In the genomic region with DNA sequence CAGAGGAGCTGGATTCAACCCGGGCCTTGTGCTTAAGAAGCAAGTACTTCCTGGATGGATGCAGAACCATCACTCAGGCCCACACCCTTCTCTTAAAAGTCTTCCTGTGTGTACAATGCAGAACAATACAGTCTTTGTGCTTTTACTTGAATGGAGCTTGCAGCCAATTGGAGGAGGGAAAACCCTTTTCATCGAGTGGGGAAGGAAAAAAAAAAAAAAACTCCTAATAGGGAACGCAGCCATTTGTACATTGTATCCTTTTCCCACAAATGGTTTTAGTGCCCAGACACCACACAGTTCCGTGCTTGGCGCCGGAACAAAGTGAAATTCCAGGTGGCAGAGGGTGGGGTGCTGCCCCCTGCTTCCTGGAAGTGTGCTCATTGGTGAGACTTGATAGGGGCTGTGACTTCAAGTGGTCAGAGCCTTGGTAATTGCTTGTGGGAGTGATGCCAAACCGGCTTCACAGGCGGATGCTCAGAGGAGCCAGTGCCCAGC, we compare ENCODE assay signal across 11 mouse cellular contexts.
DNase-seq lines count a peak whose midpoint lies in the region; ATAC-seq and TF ChIP-seq lines count a peak whose summit lies in the region.
"Had no signal": no experiment of that assay in that cellular context is flagged by ENCODE, and none has a peak within 500 bp of the region (broad histone marks: within the 10 kb centered on the region; RNA-seq: fewer than 3 reads in every experiment).

No protein-coding gene starts in this region.

- peak; percentile 13 to 26 for DNase-seq in cerebellum, postnatal 14 days
- no peak for DNase-seq in cerebellum, adult 8-10 months
- no peak for DNase-seq in limb, embryonic 10.5 days (ENCODE audit: low spot score)
- DNase-seq in layer of hippocampus, postnatal 25 days (ENCODE audit: extremely low spot score in 1 of 2, low spot score in 1 of 2), result no peak
- DNase-seq in B cell, adult 2 months, result no peak
- DNase-seq: layer of hippocampus, adult 9-11 months; liver, embryonic 13.5 days had no signal

- no peak for TF ChIP-seq POLR2A in ES-Bruce4 (IDR thresholded peaks at IDR 0.05; ENCODE audit: insufficient read depth, low read length)

- no peak for TF ChIP-seq EP300 in ES-Bruce4 (IDR thresholded peaks at IDR 0.05; ENCODE audit: insufficient read depth, low read depth, low read length)

- no peak overlapping the region for H3K4me2 ChIP-seq in limb, embryonic 12.5 days
- H3K4me2 ChIP-seq in forebrain, embryonic 13.5 days, result no peak overlapping the region
- H3K4me2 ChIP-seq: liver, embryonic 13.5 days had no signal

- H3K4me1 ChIP-seq in limb, embryonic 12.5 days (replicated peaks), result peaks cover 12% of the 10 kb centered on the region; the same call in 1 of the 2 replicates
- H3K4me1 ChIP-seq in limb, embryonic 10.5 days, result no peaks in the 10 kb centered on the region; the same call in 1 of the 2 replicates
- peaks cover 10% of the 10 kb centered on the region for H3K4me1 ChIP-seq in ES-Bruce4 (ENCODE audit: control insufficient read depth, insufficient read depth, low read length)
- peaks cover 33% of the 10 kb centered on the region for H3K4me1 ChIP-seq in forebrain, embryonic 13.5 days
- H3K4me1 ChIP-seq: liver, embryonic 13.5 days had no signal

- WGBS in limb, embryonic 12.5 days, result 64% methylated on average over 8 of the region's 8 CpGs
- WGBS in limb, embryonic 10.5 days, result 75% methylated on average over 8 of the region's 8 CpGs
- 7% methylated on average over 8 of the region's 8 CpGs for WGBS in forebrain, embryonic 13.5 days

- peak overlapping the region; percentile 13; the same call in 1 of the 2 replicates for H3K27ac ChIP-seq in limb, embryonic 12.5 days
- no peak overlapping the region for H3K27ac ChIP-seq in limb, embryonic 10.5 days
- peak overlapping the region; percentile 34; the same call in 1 of the 2 replicates for H3K27ac ChIP-seq in ES-Bruce4 (ENCODE audit: insufficient read depth, low read length)
- H3K27ac ChIP-seq in forebrain, embryonic 13.5 days, result peak overlapping the region; percentile 37; the same call in 1 of the 2 replicates
- H3K27ac ChIP-seq: liver, embryonic 13.5 days had no signal

- 0 out of 2 replicates have a peak, but pooled peaks cover 3% of the 10 kb centered on the region for H3K9me3 ChIP-seq in limb, embryonic 12.5 days
- H3K9me3 ChIP-seq in limb, embryonic 10.5 days (replicated peaks), result no peaks in the 10 kb centered on the region
- H3K9me3 ChIP-seq in ES-Bruce4 (replicated peaks; ENCODE audit: control insufficient read depth, insufficient read depth, low read length, poor library complexity, severe bottlenecking), result no peaks in the 10 kb centered on the region
- H3K9me3 ChIP-seq in forebrain, embryonic 13.5 days (replicated peaks), result no peaks in the 10 kb centered on the region

- H3K9ac ChIP-seq in limb, embryonic 12.5 days (replicated peaks), result no peak overlapping the region
- no peak overlapping the region for H3K9ac ChIP-seq in ES-Bruce4 (ENCODE audit: low read depth, poor library complexity, severe bottlenecking)
- H3K9ac ChIP-seq in forebrain, embryonic 13.5 days, result no peak overlapping the region
- H3K9ac ChIP-seq: liver, embryonic 13.5 days had no signal

- H3K4me3 ChIP-seq in limb, embryonic 12.5 days (replicated peaks), result no peak overlapping the region
- H3K4me3 ChIP-seq in limb, embryonic 10.5 days, result no peak overlapping the region
- no peak overlapping the region for H3K4me3 ChIP-seq in ES-Bruce4 (ENCODE audit: low read depth, low read length)
- H3K4me3 ChIP-seq in forebrain, embryonic 13.5 days, result no peak overlapping the region
- H3K4me3 ChIP-seq: liver, embryonic 13.5 days had no signal

- no peaks in the 10 kb centered on the region for H3K36me3 ChIP-seq in limb, embryonic 12.5 days
- no peaks in the 10 kb centered on the region for H3K36me3 ChIP-seq in limb, embryonic 10.5 days
- no peaks in the 10 kb centered on the region for H3K36me3 ChIP-seq in ES-Bruce4 (ENCODE audit: control insufficient read depth, insufficient read depth, low read length, poor library complexity, severe bottlenecking)
- H3K36me3 ChIP-seq in forebrain, embryonic 13.5 days (ENCODE audit: poor library complexity, severe bottlenecking), result no peaks in the 10 kb centered on the region
- H3K36me3 ChIP-seq: liver, embryonic 13.5 days had no signal

- TF ChIP-seq CTCF in ES-Bruce4 (IDR thresholded peaks at IDR 0.05; ENCODE audit: low read depth, low read length), result no peak

- no peak for ATAC-seq in limb, embryonic 12.5 days (ENCODE audit: insufficient number of reproducible peaks, insufficient read depth, low FRiP score, low TSS enrichment, low read depth)
- ATAC-seq in forebrain, embryonic 13.5 days, result peak; percentile 80
- ATAC-seq: Patski had no signal

- H3K27me3 ChIP-seq in limb, embryonic 12.5 days, result no peaks in the 10 kb centered on the region; the same call in 1 of the 2 replicates
- no peaks in the 10 kb centered on the region for H3K27me3 ChIP-seq in limb, embryonic 10.5 days (ENCODE audit: low read depth, poor library complexity, severe bottlenecking)
- no peaks in the 10 kb centered on the region for H3K27me3 ChIP-seq in ES-Bruce4 (ENCODE audit: control insufficient read depth, insufficient read depth, low read length, poor library complexity, severe bottlenecking)
- H3K27me3 ChIP-seq in forebrain, embryonic 13.5 days, result no peaks in the 10 kb centered on the region
- H3K27me3 ChIP-seq: liver, embryonic 13.5 days; Patski had no signal

Comparison
In these comparisons a context has a peak if more than half of its experiments do, and no peak if none do; other contexts are left out.
1. DNase-seq: peak in cerebellum, postnatal 14 days (2 of 2); none in cerebellum, adult 8-10 months (single experiment), limb, embryonic 10.5 days (single experiment), layer of hippocampus, postnatal 25 days (0 of 2) and B cell, adult 2 months (0 of 2).